Mouse (Mus musculus) forebrain, embryonic 14.5 days (tissue): ENCODE measurements around the gene Wdfy4. TPM values are rescaled to one million over a fixed set of nuclear protein-coding genes. Genes with fewer than 3 reads are reported as not detected.

Experiments used
- ATAC-seq: fragments of 200-750 bp; cut with Nextera tagmentation; 2 replicates; pipeline ENCODE4 v1.8.0; 2017; ENCODE audit warnings: mild to moderate bottlenecking, moderate library complexity
- DNase-seq: peaks from one replicate; pipeline ENCODE4 v3.0.0-alpha.2; 2015; ENCODE audit warnings: low spot score
- H3K27ac ChIP-seq: fragments of 300-500 bp; sonication (generic); 2 replicates; pipeline ENCODE4 v1.5.1; 2014; ENCODE audit warnings: low read depth, mild to moderate bottlenecking, control low read depth, low read length, moderate library complexity
- H3K27me3 ChIP-seq: fragments of 300-500 bp; sonication (generic); replicated peaks from 2 replicates; pipeline ENCODE4 v1.6.1; 2014; ENCODE audit warnings: low read length, control low read depth, mixed read lengths; ENCODE audit not compliant: control insufficient read depth, insufficient read depth
- H3K36me3 ChIP-seq: fragments of 300-500 bp; sonication (generic); 2 replicates; pipeline ENCODE4 v1.6.1; 2014; ENCODE audit warnings: low read length, control low read depth; ENCODE audit not compliant: control insufficient read depth, insufficient read depth
- H3K4me1 ChIP-seq: fragments of 300-500 bp; sonication (generic); 2 replicates; pipeline ENCODE4 v1.6.1; 2014; ENCODE audit warnings: antibody characterized with exemption, low read length, control low read depth; ENCODE audit not compliant: control insufficient read depth, insufficient read depth
- H3K4me2 ChIP-seq: fragments of 300-500 bp; sonication (generic); 2 replicates; pipeline ENCODE4 v1.6.1; 2014; ENCODE audit warnings: mild to moderate bottlenecking, control low read depth, low read length
- H3K4me3 ChIP-seq: fragments of 300-500 bp; sonication (generic); 2 replicates; pipeline ENCODE4 v1.5.1; 2014; ENCODE audit warnings: low read depth, low read length, control low read depth
- H3K9ac ChIP-seq: fragments of 300-500 bp; sonication (generic); 2 replicates; pipeline ENCODE4 v1.6.1; 2014; ENCODE audit warnings: mild to moderate bottlenecking, low read length, control low read depth, moderate library complexity
- H3K9me3 ChIP-seq: fragments of 300-500 bp; sonication (generic); replicated peaks from 2 replicates; pipeline ENCODE4 v1.6.1; 2016; ENCODE audit warnings: low read length, control low read depth, mixed read lengths; ENCODE audit not compliant: control insufficient read depth
- WGBS: fragments of 180-500 bp; shearing (Covaris S2); extraction: QIAGEN DNeasy Blood & Tissue Kit; methylation state at CpG from one replicate; pipeline ENCODE4 v1.1.7; 2014; 5-methylcytosine and 5-hydroxymethylcytosine counted together
- polyA plus RNA-seq: library from polyadenylated mRNA; unstranded; fragments of >200 nt; fragmentation: Nextera tagmentation; extraction: Ambion mirVana; gene quantifications from 2 replicates; pipeline ENCODE4 v1.2.1, GENCODE M21; 2014

Gene Wdfy4
- polyA plus RNA-seq, 1 experiment from 2014 or later = 0.11 TPM

GRCm38 (mm10) chr14:33175059-33175821 lies 10.1 kb downstream of the Wdfy4 start:
- Histone ChIP-seq H3K27ac (no peak overlapping the region), H3K27me3 (no peaks in the 10 kb centered on the region), H3K4me2 (no peak overlapping the region), H3K36me3 (no peaks in the 10 kb centered on the region), H3K4me3 (no peak overlapping the region), H3K4me1 (no peaks in the 10 kb centered on the region), H3K9ac (no peak overlapping the region), H3K9me3 (no peaks in the 10 kb centered on the region)
- ATAC-seq = no peak
- 88% methylated on average over 4 of the region's 4 CpGs for WGBS
- no peak for DNase-seq

DNA sequence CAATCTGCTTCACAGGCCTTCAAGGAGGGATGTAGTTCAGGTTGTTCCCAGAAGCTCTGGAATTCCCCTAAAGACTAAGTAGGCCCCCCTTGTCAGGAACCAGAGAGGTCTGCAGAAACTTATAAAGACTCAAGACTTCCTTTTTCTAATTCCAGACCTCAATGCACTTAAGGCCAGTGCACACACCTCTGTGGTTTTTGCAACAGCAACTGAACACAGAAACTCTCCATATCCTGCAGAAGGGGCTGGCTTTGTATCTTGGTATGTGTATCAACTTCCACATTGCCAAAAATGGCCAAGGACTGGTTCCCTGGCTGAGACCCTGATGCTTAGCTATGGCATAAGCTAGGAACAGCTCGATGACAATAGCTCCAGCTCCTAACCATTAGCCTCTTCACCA lies 13.4 kb downstream of the Wdfy4 start:
- ATAC-seq (no peak), DNase-seq (no peak)
- H3K4me3 ChIP-seq = no peak overlapping the region
- no peaks in the 10 kb centered on the region for H3K4me1 ChIP-seq
- 87% methylated on average over 1 of the region's 1 CpGs for WGBS
- no peak overlapping the region for H3K4me2 ChIP-seq
- no peaks in the 10 kb centered on the region for H3K36me3 ChIP-seq
- no peaks in the 10 kb centered on the region for H3K9me3 ChIP-seq
- no peak overlapping the region for H3K9ac ChIP-seq
- no peaks in the 10 kb centered on the region for H3K27me3 ChIP-seq
- H3K27ac ChIP-seq = no peak overlapping the region

- ATAC-seq (no peak), DNase-seq (no peak)
- H3K27ac ChIP-seq = no peak overlapping the region
- H3K9ac ChIP-seq = no peak overlapping the region
- no peaks in the 10 kb centered on the region for H3K4me1 ChIP-seq
- no peaks in the 10 kb centered on the region for H3K27me3 ChIP-seq
- no peak overlapping the region for H3K4me2 ChIP-seq
- no peak overlapping the region for H3K4me3 ChIP-seq
- WGBS = 83% methylated on average over 4 of the region's 4 CpGs
- H3K36me3 ChIP-seq = no peaks in the 10 kb centered on the region
- no peaks in the 10 kb centered on the region for H3K9me3 ChIP-seq
Measured at GRCm38 (mm10) chr14:33168750-33169149, 16.6 kb downstream of the Wdfy4 start.

DNA sequence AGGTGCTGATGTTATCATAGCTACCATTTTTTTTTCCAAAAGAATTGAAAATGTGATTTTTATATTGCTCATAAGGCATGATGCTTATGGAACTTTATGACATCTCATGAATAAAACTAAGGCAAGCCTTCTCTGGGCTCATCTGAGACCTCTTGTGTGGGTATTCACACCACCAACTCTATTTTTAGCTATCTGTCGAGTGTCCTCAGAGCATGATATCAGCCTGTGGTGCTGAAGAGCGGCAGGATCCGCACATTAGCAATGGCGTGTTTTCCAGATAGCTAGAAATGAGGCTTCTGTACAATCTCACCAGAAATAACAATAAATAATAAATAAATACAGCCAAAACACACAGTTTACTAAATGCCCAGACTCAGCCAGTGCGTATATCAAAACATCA lies 23.1 kb downstream of the Wdfy4 start:
- H3K27me3 ChIP-seq = no peaks in the 10 kb centered on the region
- DNase-seq = no peak
- no peak for ATAC-seq
- no peaks in the 10 kb centered on the region for H3K9me3 ChIP-seq
- no peaks in the 10 kb centered on the region for H3K4me1 ChIP-seq
- no peaks in the 10 kb centered on the region for H3K36me3 ChIP-seq
- no peak overlapping the region for H3K4me3 ChIP-seq
- no peak overlapping the region for H3K27ac ChIP-seq
- no peak overlapping the region for H3K9ac ChIP-seq
- 95% methylated on average over 5 of the region's 5 CpGs for WGBS
- no peak overlapping the region for H3K4me2 ChIP-seq

DNA sequence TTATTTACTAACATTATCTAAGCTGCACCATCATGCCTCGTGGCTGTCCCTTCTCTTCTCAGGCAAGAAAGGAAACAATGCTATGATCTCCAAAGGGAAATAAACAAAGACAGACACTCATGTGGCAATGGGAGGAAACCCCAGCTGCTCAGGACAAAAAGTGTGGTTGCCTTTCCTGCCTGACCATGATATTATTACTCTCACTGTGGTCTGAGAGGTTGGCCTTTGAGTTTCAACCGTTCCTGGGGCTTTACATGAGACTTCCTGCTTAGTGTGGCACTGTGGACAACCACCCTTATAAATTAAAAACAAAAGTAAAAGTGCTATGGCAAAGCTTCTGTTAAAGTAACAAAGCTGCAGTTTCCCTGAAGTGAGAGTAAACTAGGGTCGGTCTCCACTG lies 27.0 kb downstream of the Wdfy4 start:
- Histone ChIP-seq H3K9ac (no peak overlapping the region), H3K4me3 (no peak overlapping the region), H3K27ac (no peak overlapping the region), H3K27me3 (no peaks in the 10 kb centered on the region), H3K4me1 (no peaks in the 10 kb centered on the region), H3K4me2 (no peak overlapping the region), H3K9me3 (no peaks in the 10 kb centered on the region), H3K36me3 (no peaks in the 10 kb centered on the region)
- no peak for ATAC-seq
- DNase-seq = no peak
- 74% methylated on average over 3 of the region's 3 CpGs for WGBS

- Histone ChIP-seq H3K27ac (no peak overlapping the region), H3K9me3 (no peaks in the 10 kb centered on the region), H3K9ac (no peak overlapping the region), H3K27me3 (no peaks in the 10 kb centered on the region), H3K4me2 (no peak overlapping the region), H3K4me1 (no peaks in the 10 kb centered on the region), H3K4me3 (no peak overlapping the region), H3K36me3 (no peaks in the 10 kb centered on the region)
- DNase-seq (no peak), ATAC-seq (no peak)
- WGBS = 38% methylated on average over 1 of the region's 1 CpGs
Measured at GRCm38 (mm10) chr14:33152941-33153340, 32.4 kb downstream of the Wdfy4 start.

DNA sequence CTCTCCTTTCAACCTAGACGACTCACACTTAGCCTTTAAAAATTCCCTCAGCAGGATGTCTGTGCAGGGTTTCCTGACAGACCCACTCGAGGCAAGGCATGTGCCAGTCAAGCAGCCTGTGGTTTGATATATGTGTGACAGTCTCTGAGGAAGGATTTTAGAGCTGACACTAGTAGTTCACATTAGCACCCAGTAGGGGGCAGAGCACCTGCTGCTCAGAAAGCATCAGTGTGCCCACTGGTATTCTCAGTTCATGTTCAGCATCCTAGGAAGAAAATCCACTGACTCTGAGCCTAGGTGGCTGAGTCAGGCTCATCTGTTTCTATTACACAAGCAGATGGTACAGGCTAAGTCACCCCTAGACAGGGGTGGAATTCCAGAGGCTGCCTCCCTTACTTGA lies 39.0 kb downstream of the Wdfy4 start:
- Histone ChIP-seq H3K4me2 (no peak overlapping the region), H3K27me3 (no peaks in the 10 kb centered on the region), H3K4me3 (no peak overlapping the region), H3K27ac (no peak overlapping the region), H3K9me3 (no peaks in the 10 kb centered on the region), H3K9ac (no peak overlapping the region), H3K4me1 (no peaks in the 10 kb centered on the region), H3K36me3 (no peaks in the 10 kb centered on the region)
- DNase-seq (peak; percentile 39), ATAC-seq (no peak)
- 30% methylated on average over 2 of the region's 2 CpGs for WGBS

DNA sequence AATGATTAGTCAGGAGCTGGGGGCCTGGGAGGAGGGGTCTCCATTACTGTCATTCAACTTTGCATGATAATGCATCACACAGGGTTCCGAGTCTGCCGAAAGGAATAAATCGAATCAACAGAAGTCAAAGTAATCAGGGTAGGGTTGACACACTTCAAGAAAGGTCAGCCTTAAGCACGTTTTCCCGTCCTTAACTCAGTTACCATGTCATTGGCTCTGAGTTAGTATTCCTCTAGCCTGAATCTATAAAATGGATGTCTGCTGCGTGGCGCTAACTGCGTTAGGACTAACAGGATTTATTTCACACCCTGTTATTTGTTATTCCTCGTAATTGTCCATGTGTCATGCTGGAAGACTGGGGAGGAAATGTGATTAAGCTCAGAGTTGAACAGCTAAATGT lies 48.5 kb downstream of the Wdfy4 start:
- ATAC-seq (no peak), DNase-seq (no peak)
- no peak overlapping the region for H3K9ac ChIP-seq
- H3K36me3 ChIP-seq = no peaks in the 10 kb centered on the region
- no peaks in the 10 kb centered on the region for H3K9me3 ChIP-seq
- no peaks in the 10 kb centered on the region for H3K4me1 ChIP-seq
- WGBS = 76% methylated on average over 9 of the region's 9 CpGs
- no peaks in the 10 kb centered on the region for H3K27me3 ChIP-seq
- no peak overlapping the region for H3K4me2 ChIP-seq
- H3K27ac ChIP-seq = no peak overlapping the region
- no peak overlapping the region for H3K4me3 ChIP-seq

DNA sequence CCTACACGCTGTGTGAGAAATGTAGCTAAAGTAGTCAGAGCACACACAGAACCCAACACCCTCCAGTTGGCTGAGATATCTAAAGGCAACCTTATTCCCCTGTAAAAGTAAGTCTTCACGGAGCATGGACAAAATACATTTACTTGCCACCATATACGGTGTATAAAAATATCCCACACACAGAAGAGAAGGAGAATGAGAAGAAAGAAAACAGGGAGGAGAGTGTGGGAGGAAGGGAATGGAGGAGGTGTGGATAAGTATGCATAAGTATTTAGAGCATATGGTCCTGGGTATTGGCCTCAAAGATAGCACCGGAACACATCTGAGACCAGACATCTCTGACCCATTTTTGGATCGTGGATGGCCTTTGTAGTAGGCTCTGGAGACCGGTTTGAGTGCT lies 50.1 kb downstream of the Wdfy4 start:
- ATAC-seq (no peak), DNase-seq (no peak)
- H3K4me3 ChIP-seq = no peak overlapping the region
- no peaks in the 10 kb centered on the region for H3K9me3 ChIP-seq
- no peak overlapping the region for H3K4me2 ChIP-seq
- no peaks in the 10 kb centered on the region for H3K36me3 ChIP-seq
- 91% methylated on average over 6 of the region's 6 CpGs for WGBS
- no peak overlapping the region for H3K27ac ChIP-seq
- no peaks in the 10 kb centered on the region for H3K4me1 ChIP-seq
- H3K27me3 ChIP-seq = no peaks in the 10 kb centered on the region
- no peak overlapping the region for H3K9ac ChIP-seq
